Mouse (Mus musculus) embryo, embryonic 10 days (tissue): ENCODE data around the gene Rpl36al.

Experiments used
- DNase-seq: peaks from one replicate; pipeline ENCODE4 v3.0.0-alpha.2; 2015; ENCODE audit warnings: low spot score

Rpl36al gene

GRCm38 (mm10) chr12:69183583-69184308, at the start of gene Rpl36al, which contains the start of gene Mgat2:
TSS of gene Rpl36al (minus strand) at chr12:69184083.
TSS of gene Mgat2 (plus strand) at chr12:69184157.
- peak; percentile 96 for DNase-seq

- DNase-seq, result peak; percentile 18
These were observed 45.4 kb upstream of the Rpl36al start for GRCm38 (mm10) chr12:69229251-69229650.

- DNase-seq, result peak; percentile 90
These were observed 44.0 kb upstream of the Rpl36al start, which contains the start of gene Pole2 for GRCm38 (mm10) chr12:69227776-69228466. TSS of gene Pole2 (minus strand) at chr12:69228195.

GRCm38 (mm10) chr12:69220613-69221277, 36.9 kb upstream of the Rpl36al start:
- no peak for DNase-seq

GRCm38 (mm10) chr12:69216587-69216986, 32.7 kb upstream of the Rpl36al start:
- no peak for DNase-seq

- no peak for DNase-seq
These were observed 31.3 kb upstream of the Rpl36al start for GRCm38 (mm10) chr12:69215000-69215785.

- no peak for DNase-seq
These were observed 30.5 kb upstream of the Rpl36al start for GRCm38 (mm10) chr12:69214393-69214792.

GRCm38 (mm10) chr12:69213186-69213777, 29.4 kb upstream of the Rpl36al start:
- no peak for DNase-seq

GRCm38 (mm10) chr12:69211057-69211456, 27.2 kb upstream of the Rpl36al start:
- DNase-seq, result peak; percentile 24

- DNase-seq, result no peak
These were observed 26.4 kb upstream of the Rpl36al start for GRCm38 (mm10) chr12:69210056-69210979.

GRCm38 (mm10) chr12:69208520-69208919, 24.6 kb upstream of the Rpl36al start:
- DNase-seq, result no peak

GRCm38 (mm10) chr12:69207926-69208325, 24.0 kb upstream of the Rpl36al start:
- DNase-seq, result no peak

- DNase-seq, result no peak
These were observed 23.5 kb upstream of the Rpl36al start for GRCm38 (mm10) chr12:69207396-69207795.

GRCm38 (mm10) chr12:69204052-69204833, 20.4 kb upstream of the Rpl36al start, which contains the start of gene Gm49384:
TSS of gene Gm49384 (minus strand) at chr12:69204267.
- peak; percentile 46 for DNase-seq

- DNase-seq, result no peak
These were observed 15.1 kb upstream of the Rpl36al start for GRCm38 (mm10) chr12:69198985-69199384.

- peak; percentile 93 for DNase-seq
These were observed 14.3 kb upstream of the Rpl36al start, which contains the start of gene Dnaaf2 for GRCm38 (mm10) chr12:69198164-69198535. TSS of gene Dnaaf2 (minus strand) at chr12:69198429.

GRCm38 (mm10) chr12:69197378-69198163, 13.7 kb upstream of the Rpl36al start:
- peak; percentile 57 for DNase-seq
